Mouse (Mus musculus): Measurements from ENCODE around the gene Zfp800. TPM values are rescaled to one million over a fixed set of nuclear protein-coding genes. Genes with fewer than 3 reads are reported as not detected.

Zfp800 gene
- polyA plus RNA-seq, 1 experiment, result 4.6 TPM

- 93% methylated on average over 5 of the region's 5 CpGs for WGBS
- H3K4me3 ChIP-seq (ENCODE audit: extremely low read depth, insufficient read depth, insufficient read length), result no peak overlapping the region
These were observed 58.4 kb downstream of the Zfp800 start for GRCm38 (mm10) chr6:28339410-28339809.

GRCm38 (mm10) chr6:28333696-28334095, 64.1 kb downstream of the Zfp800 start:
- Histone ChIP-seq H3K27ac (ENCODE audit: insufficient read depth, low read length) (no peak overlapping the region), H3K4me1 (ENCODE audit: control insufficient read depth, insufficient read depth, insufficient read length) (no peaks in the 10 kb centered on the region), H3K4me3 (ENCODE audit: extremely low read depth, insufficient read depth, insufficient read length) (no peak overlapping the region), H3K27me3 (ENCODE audit: control insufficient read depth, insufficient read depth, low read length) (no peaks in the 10 kb centered on the region), H3K36me3 (ENCODE audit: control insufficient read depth, insufficient read depth, low read length) (no peaks in the 10 kb centered on the region)
- TF ChIP-seq POLR2A (IDR thresholded peaks at IDR 0.05; ENCODE audit: low read depth, low read length) (no peak), CTCF (IDR thresholded peaks at IDR 0.05; ENCODE audit: extremely low read depth, insufficient read depth, insufficient read length, insufficient replicate concordance) (no peak)
- no peak for DNase-seq (ENCODE audit: low read depth in 1 of 2, low spot score in 2 of 2)
- 60% methylated on average over 5 of the region's 5 CpGs for WGBS

More at GRCm38 (mm10) chr6:28339410-28339809, 58.4 kb downstream of the Zfp800 start:
- DNase-seq (ENCODE audit: low read depth in 1 of 2, low spot score in 2 of 2), result no peak
- H3K4me1 ChIP-seq (ENCODE audit: control insufficient read depth, insufficient read depth, insufficient read length), result no peaks in the 10 kb centered on the region
- TF ChIP-seq CTCF (IDR thresholded peaks at IDR 0.05; ENCODE audit: extremely low read depth, insufficient read depth, insufficient read length, insufficient replicate concordance) (no peak), POLR2A (IDR thresholded peaks at IDR 0.05; ENCODE audit: low read depth, low read length) (no peak)
- H3K36me3 ChIP-seq (ENCODE audit: control insufficient read depth, insufficient read depth, low read length), result no peaks in the 10 kb centered on the region
- no peak overlapping the region for H3K27ac ChIP-seq (ENCODE audit: insufficient read depth, low read length)
- no peaks in the 10 kb centered on the region for H3K27me3 ChIP-seq (ENCODE audit: control insufficient read depth, insufficient read depth, low read length)

DNA sequence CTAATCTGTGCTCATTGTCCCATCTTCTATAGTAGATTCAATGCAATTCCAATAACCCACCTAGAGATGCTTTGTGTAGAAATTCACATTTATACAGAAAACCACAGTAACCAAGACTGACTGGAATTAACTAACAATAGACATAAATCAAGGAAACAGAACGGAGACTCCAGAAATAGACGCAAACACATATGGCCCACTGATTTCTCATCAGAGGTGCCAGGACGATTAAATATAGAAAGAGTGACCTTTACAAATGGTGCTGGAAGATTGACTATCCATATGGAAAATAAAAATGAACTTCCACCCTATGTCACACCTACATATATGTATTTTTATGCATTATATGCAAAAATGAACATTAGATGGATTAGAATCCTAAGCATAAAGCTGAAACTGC, 65.3 kb downstream of the Zfp800 start:
- no peaks in the 10 kb centered on the region for H3K27me3 ChIP-seq (ENCODE audit: control insufficient read depth, insufficient read depth, low read length)
- DNase-seq (ENCODE audit: low read depth in 1 of 2, low spot score in 2 of 2), result no peak
- H3K4me3 ChIP-seq (ENCODE audit: extremely low read depth, insufficient read depth, insufficient read length), result no peak overlapping the region
- H3K27ac ChIP-seq (ENCODE audit: insufficient read depth, low read length), result no peak overlapping the region
- no peaks in the 10 kb centered on the region for H3K36me3 ChIP-seq (ENCODE audit: control insufficient read depth, insufficient read depth, low read length)
- TF ChIP-seq POLR2A (IDR thresholded peaks at IDR 0.05; ENCODE audit: low read depth, low read length), result no peak
- TF ChIP-seq CTCF (IDR thresholded peaks at IDR 0.05; ENCODE audit: extremely low read depth, insufficient read depth, insufficient read length, insufficient replicate concordance), result no peak
- H3K4me1 ChIP-seq (ENCODE audit: control insufficient read depth, insufficient read depth, insufficient read length), result no peaks in the 10 kb centered on the region
- WGBS, result 89% methylated on average over 3 of the region's 3 CpGs

- Histone ChIP-seq H3K27me3 (ENCODE audit: control insufficient read depth, insufficient read depth, low read length) (no peaks in the 10 kb centered on the region), H3K4me1 (ENCODE audit: control insufficient read depth, insufficient read depth, insufficient read length) (no peaks in the 10 kb centered on the region)
These were observed 68.0 kb downstream of the Zfp800 start for GRCm38 (mm10) chr6:28329815-28330214.

DNA sequence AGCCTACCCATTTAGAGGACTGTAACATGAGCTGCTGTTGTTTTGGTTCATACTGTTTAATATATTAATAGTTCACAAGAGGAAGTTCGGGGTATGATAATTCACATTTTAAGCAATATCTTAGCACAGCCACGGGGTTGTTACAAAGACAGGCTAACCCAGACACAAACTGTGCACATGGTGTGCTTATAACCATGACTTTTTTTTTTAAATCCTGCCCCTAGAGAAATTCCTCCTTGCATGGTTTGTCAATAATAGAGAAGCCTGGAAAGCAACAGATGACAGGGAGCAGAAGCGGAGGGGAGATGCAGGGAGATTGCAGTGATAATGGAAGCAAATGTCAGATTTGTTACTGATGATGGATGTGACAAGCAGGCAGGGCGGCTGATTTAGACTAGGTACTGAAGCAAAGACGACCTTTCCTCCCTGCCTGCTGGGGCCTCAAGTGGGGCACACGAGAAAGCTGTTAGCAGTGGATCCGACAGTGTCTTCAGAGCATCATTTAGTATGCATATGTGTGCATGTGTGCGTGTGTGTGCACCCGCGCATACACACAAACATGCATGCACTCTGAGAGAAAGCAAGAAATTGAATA, 68.7 kb downstream of the Zfp800 start:
- H3K4me3 ChIP-seq (ENCODE audit: extremely low read depth, insufficient read depth, insufficient read length), result no peak overlapping the region
- TF ChIP-seq CTCF (IDR thresholded peaks at IDR 0.05; ENCODE audit: extremely low read depth, insufficient read depth, insufficient read length, insufficient replicate concordance) (no peak), POLR2A (IDR thresholded peaks at IDR 0.05; ENCODE audit: low read depth, low read length) (no peak)
- no peak for DNase-seq (ENCODE audit: low read depth in 1 of 2, low spot score in 2 of 2)
- no peaks in the 10 kb centered on the region for H3K4me1 ChIP-seq (ENCODE audit: control insufficient read depth, insufficient read depth, insufficient read length)
- no peaks in the 10 kb centered on the region for H3K36me3 ChIP-seq (ENCODE audit: control insufficient read depth, insufficient read depth, low read length)
- H3K27ac ChIP-seq (ENCODE audit: insufficient read depth, low read length), result no peak overlapping the region
- H3K27me3 ChIP-seq (ENCODE audit: control insufficient read depth, insufficient read depth, low read length), result no peaks in the 10 kb centered on the region
- 78% methylated on average over 10 of the region's 10 CpGs for WGBS

More at GRCm38 (mm10) chr6:28329815-28330214, 68.0 kb downstream of the Zfp800 start:
- no peak overlapping the region for H3K27ac ChIP-seq (ENCODE audit: insufficient read depth, low read length)
- no peak overlapping the region for H3K4me3 ChIP-seq (ENCODE audit: extremely low read depth, insufficient read depth, insufficient read length)
- H3K36me3 ChIP-seq (ENCODE audit: control insufficient read depth, insufficient read depth, low read length), result no peaks in the 10 kb centered on the region
- no peak for DNase-seq (ENCODE audit: low read depth in 1 of 2, low spot score in 2 of 2)
- 89% methylated on average over 6 of the region's 6 CpGs for WGBS
- TF ChIP-seq POLR2A (IDR thresholded peaks at IDR 0.05; ENCODE audit: low read depth, low read length), result no peak
- TF ChIP-seq CTCF (IDR thresholded peaks at IDR 0.05; ENCODE audit: extremely low read depth, insufficient read depth, insufficient read length, insufficient replicate concordance), result no peak

DNA sequence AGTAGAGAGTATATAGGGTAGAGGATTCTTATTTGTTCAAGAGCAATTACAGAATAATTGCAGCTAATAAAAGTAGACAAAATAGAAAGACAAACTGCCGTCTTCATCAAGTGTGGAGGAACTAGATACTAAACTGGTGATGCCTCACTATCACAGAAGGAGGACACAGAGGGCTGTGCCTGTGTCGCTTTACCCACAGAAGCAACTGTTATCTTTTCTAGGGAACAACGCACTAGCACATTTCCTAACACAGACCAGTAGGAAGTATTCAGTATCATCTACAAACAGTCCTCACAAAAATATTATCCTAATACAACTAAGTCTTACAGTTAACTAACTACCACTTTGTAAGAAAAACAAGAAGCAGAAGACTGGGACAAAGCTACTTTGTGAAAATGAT, 71.1 kb downstream of the Zfp800 start:
- Histone ChIP-seq H3K4me3 (ENCODE audit: extremely low read depth, insufficient read depth, insufficient read length) (no peak overlapping the region), H3K27me3 (ENCODE audit: control insufficient read depth, insufficient read depth, low read length) (no peaks in the 10 kb centered on the region), H3K36me3 (ENCODE audit: control insufficient read depth, insufficient read depth, low read length) (no peaks in the 10 kb centered on the region), H3K4me1 (ENCODE audit: control insufficient read depth, insufficient read depth, insufficient read length) (0 out of 2 replicates have a peak, but pooled peaks cover 3% of the 10 kb centered on the region), H3K27ac (ENCODE audit: insufficient read depth, low read length) (no peak overlapping the region)
- WGBS, result 82% methylated on average over 3 of the region's 3 CpGs
- no peak for DNase-seq (ENCODE audit: low read depth in 1 of 2, low spot score in 2 of 2)
- TF ChIP-seq CTCF (IDR thresholded peaks at IDR 0.05; ENCODE audit: extremely low read depth, insufficient read depth, insufficient read length, insufficient replicate concordance) (no peak), POLR2A (IDR thresholded peaks at IDR 0.05; ENCODE audit: low read depth, low read length) (no peak)

DNA sequence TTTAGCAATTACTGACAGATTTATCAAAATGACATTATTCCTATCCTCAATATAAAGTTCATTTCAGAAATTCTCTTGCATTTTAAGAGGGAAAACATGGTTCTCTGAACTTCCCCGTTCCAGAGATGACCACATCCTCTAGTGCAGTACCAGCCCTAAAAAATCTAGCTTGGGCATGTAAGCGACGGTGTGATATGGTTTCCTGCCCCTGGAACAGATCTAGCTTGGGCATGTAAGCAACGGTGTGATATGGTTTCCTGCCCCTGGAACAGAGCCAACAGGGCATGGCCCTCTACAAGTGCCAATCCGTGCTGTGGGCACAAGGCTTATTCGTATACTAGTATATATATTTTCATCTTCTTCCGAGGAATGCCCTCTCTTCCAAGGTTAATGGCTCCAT, 75.4 kb downstream of the Zfp800 start:
- Histone ChIP-seq H3K27ac (ENCODE audit: insufficient read depth, low read length) (0 out of 2 replicates have a peak overlapping the region, but pooled peaks have one; percentile 27), H3K4me3 (ENCODE audit: extremely low read depth, insufficient read depth, insufficient read length) (no peak overlapping the region), H3K27me3 (ENCODE audit: control insufficient read depth, insufficient read depth, low read length) (no peaks in the 10 kb centered on the region), H3K4me1 (ENCODE audit: control insufficient read depth, insufficient read depth, insufficient read length) (peaks cover 7% of the 10 kb centered on the region; the same call in 1 of the 2 replicates), H3K36me3 (ENCODE audit: control insufficient read depth, insufficient read depth, low read length) (no peaks in the 10 kb centered on the region)
- TF ChIP-seq POLR2A (IDR thresholded peaks at IDR 0.05; ENCODE audit: low read depth, low read length) (no peak), CTCF (IDR thresholded peaks at IDR 0.05; ENCODE audit: extremely low read depth, insufficient read depth, insufficient read length, insufficient replicate concordance) (no peak)
- DNase-seq (ENCODE audit: low read depth in 1 of 2, low spot score in 2 of 2), result peak in 1 of 2 experiments; percentile 25
- WGBS, result 22% methylated on average over 7 of the region's 7 CpGs
